Mouse (Mus musculus) lung, embryonic 15.5 days (tissue): Measurements from ENCODE around the gene Tecpr1. TPM values are rescaled to one million over a fixed set of nuclear protein-coding genes. Genes with fewer than 3 reads are reported as not detected.

ENCODE experiments used
- ATAC-seq: fragments of 200-750 bp; cut with Nextera tagmentation; 2 replicates; pipeline ENCODE4 v1.8.0; 2017; ENCODE audit warnings: moderate number of reproducible peaks, borderline replicate concordance; ENCODE audit not compliant: low FRiP score, low TSS enrichment; ENCODE audit errors: extremely low read depth
- H3K27ac ChIP-seq: fragments of 300-500 bp; sonication (generic); 2 replicates; pipeline ENCODE4 v1.5.1; 2015; ENCODE audit warnings: moderate library complexity, mild to moderate bottlenecking, inconsistent platforms
- H3K27me3 ChIP-seq: fragments of 300-500 bp; sonication (generic); 2 replicates; pipeline ENCODE4 v1.6.1; 2015; ENCODE audit warnings: inconsistent platforms
- H3K36me3 ChIP-seq: fragments of 300-500 bp; sonication (generic); 2 replicates; pipeline ENCODE4 v1.6.1; 2015; ENCODE audit warnings: inconsistent platforms
- H3K4me1 ChIP-seq: fragments of 300-500 bp; sonication (generic); 2 replicates; pipeline ENCODE4 v1.6.1; 2015; ENCODE audit warnings: inconsistent platforms
- H3K4me2 ChIP-seq: fragments of 300-500 bp; sonication (generic); 2 replicates; pipeline ENCODE4 v1.6.1; 2015; ENCODE audit warnings: inconsistent platforms, mild to moderate bottlenecking, moderate library complexity
- H3K4me3 ChIP-seq: fragments of 300-500 bp; sonication (generic); 2 replicates; pipeline ENCODE4 v1.5.1; 2015; ENCODE audit warnings: mild to moderate bottlenecking, inconsistent platforms
- H3K9ac ChIP-seq: fragments of 300-500 bp; sonication (generic); 2 replicates; pipeline ENCODE4 v1.6.1; 2015; ENCODE audit warnings: inconsistent platforms
- H3K9me3 ChIP-seq: fragments of 300-500 bp; sonication (generic); 2 replicates; pipeline ENCODE4 v1.6.1; 2016; ENCODE audit warnings: inconsistent platforms
- WGBS: fragments of 180-500 bp; shearing (Covaris S2); methylation state at CpG from one replicate; pipeline ENCODE4 v1.1.7; 2015; 5-methylcytosine and 5-hydroxymethylcytosine counted together
- polyA plus RNA-seq: library from polyadenylated mRNA; unstranded; fragments of >200 nt; fragmentation: Nextera tagmentation; extraction: Ambion mirVana; gene quantifications from 2 replicates; pipeline ENCODE4 v1.2.1, GENCODE M21; 2015

Tecpr1 gene
- polyA plus RNA-seq, 1 experiment from 2014 or later = 25.1 TPM

GRCm38 (mm10) chr5:144249871-144250270 lies 26.5 kb upstream of the Tecpr1 start:
- 77% methylated on average over 3 of the region's 3 CpGs for WGBS
- Histone ChIP-seq H3K4me3 (no peak overlapping the region), H3K9me3 (peaks cover 3% of the 10 kb centered on the region; the same call in 1 of the 2 replicates), H3K4me1 (peaks cover 24% of the 10 kb centered on the region), H3K9ac (no peak overlapping the region), H3K4me2 (no peak overlapping the region), H3K27ac (no peak overlapping the region), H3K27me3 (no peaks in the 10 kb centered on the region), H3K36me3 (no peaks in the 10 kb centered on the region)
- ATAC-seq = no peak

DNA sequence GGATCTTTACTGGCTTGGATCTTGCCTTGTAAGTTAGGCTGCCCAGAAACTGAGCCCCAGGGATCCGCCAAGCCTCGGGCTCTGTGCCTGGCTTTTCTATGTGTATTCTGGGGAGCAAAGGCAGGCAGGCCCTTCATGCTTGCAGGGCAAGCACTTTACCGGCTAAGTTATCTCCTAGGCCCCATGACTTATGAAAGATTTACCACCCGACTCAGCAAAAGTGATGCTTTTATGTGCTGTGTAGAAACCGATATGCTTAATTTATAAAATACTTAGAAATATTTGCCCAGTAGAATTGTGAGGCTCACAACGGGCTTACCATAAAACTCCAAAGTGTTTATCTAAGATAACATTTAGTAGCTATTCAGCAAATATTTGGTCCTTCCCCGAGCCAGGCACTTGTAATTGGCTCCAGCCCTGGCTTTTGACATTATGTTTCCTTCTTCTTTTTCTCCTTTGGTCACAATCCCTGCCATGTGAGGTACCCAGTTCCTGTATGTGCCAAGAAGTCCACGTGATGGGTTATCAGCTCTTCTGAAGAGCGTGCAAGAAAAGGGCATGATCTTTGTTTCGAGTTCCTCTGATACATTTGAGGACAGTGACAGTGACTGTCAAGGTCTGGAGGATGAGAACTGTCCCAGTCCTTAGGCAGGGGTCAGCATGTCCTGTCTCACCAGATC lies 24.6 kb upstream of the Tecpr1 start:
- WGBS = 32% methylated on average over 10 of the region's 10 CpGs
- Histone ChIP-seq H3K4me1 (peaks cover 18% of the 10 kb centered on the region), H3K36me3 (no peaks in the 10 kb centered on the region), H3K9ac (no peak overlapping the region), H3K4me3 (no peak overlapping the region), H3K4me2 (no peak overlapping the region), H3K27me3 (no peaks in the 10 kb centered on the region), H3K9me3 (peaks cover 3% of the 10 kb centered on the region; the same call in 1 of the 2 replicates), H3K27ac (peak overlapping the region; percentile 82)
- peak; percentile 25; the same call in 1 of the 2 replicates for ATAC-seq

GRCm38 (mm10) chr5:144247307-144247706 lies 23.9 kb upstream of the Tecpr1 start:
- Histone ChIP-seq H3K27me3 (no peaks in the 10 kb centered on the region), H3K4me2 (peak overlapping the region; percentile 7; the same call in 1 of the 2 replicates), H3K9me3 (peaks cover 3% of the 10 kb centered on the region; the same call in 1 of the 2 replicates), H3K4me1 (peaks cover 18% of the 10 kb centered on the region), H3K4me3 (no peak overlapping the region), H3K36me3 (no peaks in the 10 kb centered on the region), H3K9ac (no peak overlapping the region), H3K27ac (peak overlapping the region; percentile 82)
- ATAC-seq = no peak
- WGBS = 44% methylated on average over 10 of the region's 10 CpGs

- Histone ChIP-seq H3K27me3 (no peaks in the 10 kb centered on the region), H3K4me2 (no peak overlapping the region), H3K36me3 (no peaks in the 10 kb centered on the region), H3K27ac (no peak overlapping the region), H3K4me1 (peaks cover 18% of the 10 kb centered on the region), H3K4me3 (no peak overlapping the region), H3K9ac (no peak overlapping the region), H3K9me3 (peaks cover 3% of the 10 kb centered on the region; the same call in 1 of the 2 replicates)
- 51% methylated on average over 7 of the region's 7 CpGs for WGBS
- no peak for ATAC-seq
Observed at GRCm38 (mm10) chr5:144246669-144247068, 23.3 kb upstream of the Tecpr1 start.

DNA sequence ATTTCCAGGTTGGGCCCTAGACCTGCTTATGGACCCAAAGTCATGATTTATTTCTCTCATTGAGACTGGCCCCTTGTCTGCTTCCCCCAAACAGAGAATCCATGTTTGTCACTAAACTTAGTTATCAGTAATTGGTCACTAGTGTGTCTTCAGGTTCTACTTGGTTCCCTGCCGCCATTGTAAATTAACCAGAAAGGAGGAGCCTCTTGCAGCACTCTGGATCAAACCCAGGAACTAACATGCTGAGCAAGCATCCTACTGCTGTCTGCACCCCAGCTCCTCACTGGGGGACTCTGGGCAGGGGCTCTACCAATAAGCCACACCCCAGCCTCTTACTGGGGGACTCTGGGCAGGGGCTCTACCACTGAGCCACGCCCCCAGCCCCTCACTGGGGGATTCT lies 22.2 kb upstream of the Tecpr1 start:
- Histone ChIP-seq H3K36me3 (no peaks in the 10 kb centered on the region), H3K4me3 (no peak overlapping the region), H3K4me1 (peaks cover 18% of the 10 kb centered on the region), H3K4me2 (no peak overlapping the region), H3K27me3 (no peaks in the 10 kb centered on the region), H3K9me3 (peaks cover 3% of the 10 kb centered on the region; the same call in 1 of the 2 replicates), H3K9ac (no peak overlapping the region), H3K27ac (no peak overlapping the region)
- no peak for ATAC-seq
- WGBS = 65% methylated on average over 2 of the region's 2 CpGs

DNA sequence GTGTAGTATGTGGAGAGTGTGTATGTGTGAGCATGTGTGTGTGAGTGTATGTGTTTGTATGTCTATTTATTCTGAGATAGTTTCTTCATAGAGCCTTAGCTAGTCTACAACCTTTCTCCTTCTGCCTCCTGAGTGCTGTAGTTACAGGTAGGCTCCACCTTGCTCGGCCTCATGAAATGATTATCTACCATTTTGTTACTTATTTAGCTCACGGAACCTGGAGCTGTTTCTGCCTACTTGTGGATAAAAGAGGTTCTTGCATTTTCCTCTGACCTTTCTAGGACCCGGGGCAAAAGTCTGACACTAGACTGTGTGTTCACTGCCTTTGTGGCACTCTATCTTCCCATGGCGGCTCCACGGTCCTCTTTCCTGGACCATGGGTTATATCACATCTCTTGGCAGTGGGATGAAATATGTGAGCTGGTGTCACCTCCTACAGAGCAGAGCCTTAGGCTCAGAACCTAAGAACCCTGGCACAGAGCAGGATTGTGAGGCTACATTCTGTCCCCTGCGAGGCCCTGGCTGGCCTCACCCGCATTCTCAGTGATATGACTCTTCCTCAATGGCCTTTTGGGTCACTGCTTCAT lies 20.6 kb upstream of the Tecpr1 start, which contains the start of gene Bri3:
Gene Bri3, plus strand, starts transcription at position 537 of the 587 bp plus-strand sequence.
- Histone ChIP-seq H3K9ac (no peak within 1 kb of the TSS), H3K27me3 (no peaks in the 10 kb centered on the region), H3K4me2 (no peak within 1 kb of the TSS), H3K4me1 (peaks cover 18% of the 10 kb centered on the region), H3K27ac (no peak within 1 kb of the TSS), H3K9me3 (no peaks in the 10 kb centered on the region), H3K36me3 (no peaks in the 10 kb centered on the region), H3K4me3 (no peak within 1 kb of the TSS)
- ATAC-seq = no peak
- WGBS = 90% methylated on average over 7 of the region's 7 CpGs

- no peaks in the 10 kb centered on the region for H3K27me3 ChIP-seq
- no peak overlapping the region for H3K4me2 ChIP-seq
- 72% methylated on average over 1 of the region's 1 CpGs for WGBS
- 0 out of 2 replicates have a peak, but pooled peaks cover 3% of the 10 kb centered on the region for H3K4me1 ChIP-seq
- H3K27ac ChIP-seq = no peak overlapping the region
- ATAC-seq = no peak
- no peak overlapping the region for H3K9ac ChIP-seq
- H3K36me3 ChIP-seq = no peaks in the 10 kb centered on the region
- no peaks in the 10 kb centered on the region for H3K9me3 ChIP-seq
- no peak overlapping the region for H3K4me3 ChIP-seq
Observed at GRCm38 (mm10) chr5:144238969-144239368, 15.6 kb upstream of the Tecpr1 start.

GRCm38 (mm10) chr5:144234714-144235113 lies 11.3 kb upstream of the Tecpr1 start:
- ATAC-seq = no peak
- H3K27me3 ChIP-seq = no peaks in the 10 kb centered on the region
- H3K9me3 ChIP-seq = no peaks in the 10 kb centered on the region
- H3K4me3 ChIP-seq = no peak overlapping the region
- WGBS = 69% methylated on average over 7 of the region's 7 CpGs
- H3K36me3 ChIP-seq = no peaks in the 10 kb centered on the region
- 0 out of 2 replicates have a peak, but pooled peaks cover 3% of the 10 kb centered on the region for H3K4me1 ChIP-seq
- no peak overlapping the region for H3K9ac ChIP-seq
- no peak overlapping the region for H3K27ac ChIP-seq
- no peak overlapping the region for H3K4me2 ChIP-seq

- Histone ChIP-seq H3K27ac (no peak overlapping the region), H3K4me2 (no peak overlapping the region), H3K27me3 (no peaks in the 10 kb centered on the region), H3K4me3 (no peak overlapping the region), H3K9me3 (no peaks in the 10 kb centered on the region), H3K9ac (no peak overlapping the region), H3K4me1 (0 out of 2 replicates have a peak, but pooled peaks cover 3% of the 10 kb centered on the region), H3K36me3 (no peaks in the 10 kb centered on the region)
- no peak for ATAC-seq
- 65% methylated on average over 6 of the region's 6 CpGs for WGBS
Observed at GRCm38 (mm10) chr5:144234222-144234621, 10.8 kb upstream of the Tecpr1 start.

GRCm38 (mm10) chr5:144232531-144232930 lies 9.1 kb upstream of the Tecpr1 start:
- no peaks in the 10 kb centered on the region for H3K9me3 ChIP-seq
- no peak overlapping the region for H3K9ac ChIP-seq
- no peak overlapping the region for H3K4me3 ChIP-seq
- H3K36me3 ChIP-seq = no peaks in the 10 kb centered on the region
- no peak overlapping the region for H3K27ac ChIP-seq
- 86% methylated on average over 5 of the region's 5 CpGs for WGBS
- ATAC-seq = no peak
- H3K4me1 ChIP-seq = 0 out of 2 replicates have a peak, but pooled peaks cover 3% of the 10 kb centered on the region
- no peak overlapping the region for H3K4me2 ChIP-seq
- no peaks in the 10 kb centered on the region for H3K27me3 ChIP-seq

DNA sequence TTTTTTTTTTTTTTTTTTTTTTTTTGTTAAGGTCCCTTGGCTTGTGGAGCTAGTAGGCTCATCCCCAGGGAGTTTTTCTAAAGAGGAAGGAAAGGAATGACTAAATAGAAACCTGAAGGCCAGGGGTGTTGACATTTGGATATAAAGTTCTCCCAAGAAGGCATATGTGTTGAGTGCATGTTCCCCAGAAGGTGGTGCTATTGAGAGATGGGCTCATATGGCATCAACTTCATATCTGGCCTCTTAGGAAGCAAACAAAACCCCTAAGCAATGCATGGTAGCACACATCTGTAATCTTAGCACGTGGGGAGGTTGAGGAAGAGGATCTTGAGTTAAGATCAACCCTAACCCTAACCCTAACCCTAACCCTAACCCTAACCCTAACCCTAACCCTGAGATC lies 8.0 kb upstream of the Tecpr1 start:
- Histone ChIP-seq H3K4me1 (0 out of 2 replicates have a peak, but pooled peaks cover 3% of the 10 kb centered on the region), H3K27me3 (no peaks in the 10 kb centered on the region), H3K4me3 (no peak overlapping the region), H3K4me2 (no peak overlapping the region), H3K27ac (no peak overlapping the region), H3K9me3 (no peaks in the 10 kb centered on the region), H3K9ac (no peak overlapping the region), H3K36me3 (no peaks in the 10 kb centered on the region)
- 83% methylated on average over 1 of the region's 1 CpGs for WGBS
- ATAC-seq = no peak

DNA sequence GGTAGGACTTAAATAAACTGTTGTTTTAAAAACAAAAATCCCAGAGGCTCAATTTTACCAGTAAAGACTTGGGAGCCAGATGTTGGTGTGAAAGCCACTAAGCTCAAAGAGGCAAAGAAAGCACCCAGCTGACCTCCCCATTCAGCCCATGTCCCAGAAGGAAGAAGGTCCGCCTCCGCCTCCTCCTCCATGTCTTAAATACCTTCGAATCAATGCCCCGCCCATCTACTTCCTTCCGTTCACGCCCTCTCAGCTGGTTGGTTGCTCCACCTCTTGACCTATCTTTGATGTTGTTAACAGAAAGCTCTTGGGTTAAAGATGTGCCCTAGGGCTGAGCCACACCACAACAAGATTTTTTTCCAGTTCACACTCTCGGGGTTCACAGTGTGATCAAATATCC lies 6.8 kb upstream of the Tecpr1 start:
- Histone ChIP-seq H3K4me3 (no peak overlapping the region), H3K27me3 (no peaks in the 10 kb centered on the region), H3K27ac (no peak overlapping the region), H3K4me1 (0 out of 2 replicates have a peak, but pooled peaks cover 3% of the 10 kb centered on the region), H3K9ac (no peak overlapping the region), H3K4me2 (no peak overlapping the region), H3K9me3 (no peaks in the 10 kb centered on the region), H3K36me3 (no peaks in the 10 kb centered on the region)
- no peak for ATAC-seq
- 81% methylated on average over 7 of the region's 7 CpGs for WGBS
